Mouse (Mus musculus): ENCODE data around the gene S100a5.

- TF ChIP-seq CTCF (IDR thresholded peaks at IDR 0.05; ENCODE audit: low read depth, low read length), result 0 out of 2 replicates have a peak, but pooled peaks have one; percentile 23
- no peak for TF ChIP-seq TAL1 (conservative IDR thresholded peaks at IDR 0.05; ENCODE audit: low read depth, low read length)
Measured at GRCm38 (mm10) chr3:90644220-90644619, 35.9 kb downstream of the S100a5 start.

Data from G1E (cell line).